Mouse (Mus musculus): ENCODE measurements at regions not wholly inside any gene's neighbourhood (a gene's known extent, or its start where the extent isn't known, plus 50 kb on each side); places are given as distances from the start of the nearest gene placed in this dataset.

DNA sequence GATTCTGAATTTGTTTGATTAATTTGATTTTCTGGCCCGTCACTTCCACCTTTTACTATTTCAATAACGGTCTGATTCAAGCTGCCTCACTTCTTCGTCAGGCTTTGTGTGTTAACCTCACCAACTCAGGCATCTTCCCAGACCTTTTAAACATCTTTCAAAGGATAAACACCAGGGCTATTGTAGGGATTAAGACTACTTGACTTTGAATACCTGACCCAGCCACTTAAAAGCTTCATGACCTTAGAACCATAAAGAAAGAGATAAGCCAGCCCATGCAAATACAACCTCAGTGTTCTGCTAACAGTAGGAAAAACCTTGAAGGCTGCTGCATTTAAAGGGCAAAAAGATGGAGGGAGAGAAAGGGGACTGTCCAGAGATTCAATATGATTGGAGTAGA lies 386.9 kb upstream of the Castor2 start:
- no peak for DNase-seq (ENCODE audit: low read depth, low spot score)

DNA sequence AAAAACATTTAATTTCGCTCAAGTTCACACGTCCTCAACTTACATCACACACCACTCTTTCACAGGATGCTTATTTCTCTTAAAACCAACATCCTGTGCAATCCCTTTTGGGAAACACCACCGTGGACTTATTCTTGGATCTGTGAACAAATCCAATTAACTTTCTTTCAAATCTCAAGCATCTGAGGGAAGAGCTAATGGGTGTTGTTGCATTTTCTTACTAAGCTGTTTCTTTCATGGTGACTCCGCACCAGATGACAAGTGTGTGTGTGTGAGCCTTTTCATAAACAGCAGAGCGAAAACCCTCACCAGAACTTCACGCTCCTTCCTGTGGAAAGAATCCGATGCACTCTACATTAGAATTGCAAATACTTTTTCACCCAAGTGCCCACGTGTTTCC lies 390.6 kb upstream of the Castor2 start:
- DNase-seq (ENCODE audit: low read depth, low spot score): no peak

DNA sequence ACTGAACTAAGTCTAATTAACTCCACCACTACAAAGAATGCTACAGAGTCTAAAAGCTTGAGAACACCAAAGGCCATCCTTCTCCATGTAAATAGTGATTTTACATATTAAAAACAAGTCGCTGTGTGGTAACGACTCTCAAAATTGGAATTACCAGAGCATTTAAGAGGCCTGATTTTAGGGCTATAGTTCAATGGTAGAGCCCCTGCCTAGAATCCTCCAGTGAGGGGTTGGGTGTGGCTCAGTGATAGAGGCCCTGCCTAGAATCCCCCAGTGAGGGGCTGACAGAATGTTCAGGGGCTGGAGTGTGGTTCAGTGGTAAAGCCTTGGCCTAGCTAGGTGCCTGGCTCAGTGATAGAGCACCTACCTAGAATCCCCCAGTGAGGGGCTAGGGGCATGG lies 413.3 kb upstream of the Castor2 start:
- no peak for DNase-seq (ENCODE audit: low read depth, low spot score)

DNA sequence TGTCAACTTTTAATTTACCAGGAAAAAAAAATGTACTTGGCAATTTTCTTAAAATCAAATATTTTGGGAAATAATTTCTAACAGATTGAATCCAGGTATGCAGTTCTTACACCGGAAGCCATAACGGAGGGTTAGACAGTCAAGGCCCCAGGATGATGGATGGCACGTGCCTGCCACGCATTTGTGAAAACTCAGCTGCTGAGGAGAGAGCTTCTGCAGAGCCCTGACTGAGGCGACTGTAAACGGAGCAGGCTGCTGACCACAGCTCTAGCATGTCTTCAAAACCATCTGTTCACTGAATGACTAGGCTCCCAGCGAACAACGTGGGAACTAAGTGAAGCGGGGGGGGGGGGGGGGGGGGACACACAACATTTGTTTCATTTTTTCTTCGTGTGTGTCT lies 416.5 kb upstream of the Castor2 start:
- no peak for DNase-seq (ENCODE audit: low read depth, low spot score)

DNA sequence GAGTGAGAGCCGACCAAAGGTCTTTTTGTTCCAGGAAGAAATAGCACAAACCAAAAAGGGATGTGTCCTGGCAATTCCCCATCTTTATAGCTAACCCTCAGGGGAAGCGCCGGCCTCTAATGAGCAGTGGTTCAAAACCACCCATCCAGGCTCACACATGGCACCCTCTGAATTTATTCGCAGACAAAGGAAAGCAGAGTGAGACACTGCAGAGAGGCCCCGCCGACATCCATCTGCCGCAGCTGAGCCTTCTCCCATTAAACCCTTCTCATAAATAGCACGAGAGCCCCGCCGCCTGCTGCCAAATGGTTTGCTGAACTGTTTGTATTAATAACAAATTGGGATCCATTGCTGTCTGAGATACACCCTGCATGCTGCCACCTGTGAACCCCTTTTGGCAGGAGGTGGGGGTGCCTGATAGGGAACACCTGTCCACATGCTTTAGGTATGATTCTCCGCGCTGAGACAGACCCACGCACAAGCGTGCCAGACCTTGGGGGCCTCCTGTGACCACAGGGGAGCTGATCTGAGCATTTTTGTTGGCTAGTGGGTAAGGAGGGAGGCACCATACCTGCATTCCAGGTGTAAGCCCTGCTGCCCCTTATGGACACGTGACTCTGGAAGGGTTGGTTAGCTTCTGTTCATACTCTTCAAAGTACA lies 422.6 kb upstream of the Castor2 start:
- DNase-seq (ENCODE audit: low read depth, low spot score): no peak

DNA sequence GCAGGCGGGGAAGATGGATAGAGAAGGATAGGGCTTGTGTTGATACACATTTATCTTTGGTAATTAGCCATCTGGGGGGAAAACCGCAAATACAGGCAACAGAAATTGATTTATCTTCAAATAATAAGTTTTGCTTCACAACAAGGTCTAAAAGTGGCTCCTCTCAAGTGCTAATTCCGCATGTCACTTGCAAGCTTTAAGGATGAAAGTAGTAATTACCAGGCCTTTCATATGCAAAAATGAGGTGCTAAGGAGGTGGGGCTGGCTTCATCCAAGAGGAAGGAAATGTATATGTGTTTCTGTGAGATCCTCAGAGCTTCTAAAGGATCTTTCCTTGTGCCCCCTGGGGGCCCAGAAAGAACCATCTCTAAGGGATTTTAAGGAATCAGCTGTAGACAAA lies 423.9 kb upstream of the Castor2 start:
- no peak for DNase-seq (ENCODE audit: low read depth, low spot score)

DNA sequence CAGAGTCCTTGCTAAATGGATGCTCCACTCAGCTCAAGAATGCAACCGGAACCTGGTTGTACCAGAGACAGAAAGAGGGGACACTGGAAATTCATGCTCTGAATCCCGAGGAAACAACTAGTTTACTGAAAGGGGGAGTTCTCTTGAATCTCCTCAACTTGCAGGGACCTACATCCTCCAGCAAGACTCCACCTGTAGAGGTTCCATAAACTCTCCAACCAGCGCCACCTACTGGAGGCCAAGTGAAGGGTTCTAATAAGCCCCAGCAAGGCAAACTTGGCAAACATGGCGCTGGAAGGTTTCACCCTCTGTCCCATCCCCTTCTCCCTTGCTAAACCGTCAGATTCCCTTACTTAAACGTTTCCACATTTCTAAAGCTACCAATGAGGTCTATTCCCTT lies 433.0 kb upstream of the Castor2 start:
- DNase-seq (ENCODE audit: low read depth, low spot score): no peak

DNA sequence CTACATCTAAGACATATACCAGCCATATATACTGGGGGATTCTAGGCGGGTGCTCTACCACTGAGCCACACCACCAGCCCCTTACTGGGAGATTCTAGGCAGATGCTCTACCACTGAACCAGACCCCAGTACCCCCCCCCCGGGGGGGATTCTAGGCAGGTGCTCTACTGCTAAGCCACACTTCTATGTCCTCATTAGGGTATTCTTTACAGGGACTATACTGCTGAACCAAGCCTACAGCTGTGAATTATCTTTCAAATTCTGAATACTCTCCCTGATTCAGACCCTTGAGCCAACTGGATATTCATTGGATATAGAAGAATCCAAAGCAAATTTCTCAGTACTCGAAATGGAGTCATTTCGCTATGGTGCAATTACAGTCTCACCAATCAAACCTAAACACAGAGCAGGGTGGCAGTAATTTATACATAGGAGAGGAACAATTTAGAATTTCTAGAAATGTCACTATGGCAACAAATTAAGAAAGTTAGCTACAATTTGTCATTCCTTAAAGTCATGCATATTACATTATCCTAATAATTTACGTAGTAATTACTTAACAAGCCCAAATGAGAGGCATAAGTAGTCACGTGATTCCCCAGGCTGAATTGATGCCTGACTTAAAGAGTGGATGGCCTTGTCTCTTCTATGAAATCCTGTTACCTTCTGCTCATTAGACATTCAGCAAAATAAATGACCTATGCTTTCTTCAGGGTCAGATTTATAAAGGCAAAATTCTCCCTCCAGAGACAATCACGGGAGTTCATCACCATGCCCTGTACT lies 436.8 kb upstream of the Castor2 start:
- DNase-seq (ENCODE audit: low read depth, low spot score): no peak

DNA sequence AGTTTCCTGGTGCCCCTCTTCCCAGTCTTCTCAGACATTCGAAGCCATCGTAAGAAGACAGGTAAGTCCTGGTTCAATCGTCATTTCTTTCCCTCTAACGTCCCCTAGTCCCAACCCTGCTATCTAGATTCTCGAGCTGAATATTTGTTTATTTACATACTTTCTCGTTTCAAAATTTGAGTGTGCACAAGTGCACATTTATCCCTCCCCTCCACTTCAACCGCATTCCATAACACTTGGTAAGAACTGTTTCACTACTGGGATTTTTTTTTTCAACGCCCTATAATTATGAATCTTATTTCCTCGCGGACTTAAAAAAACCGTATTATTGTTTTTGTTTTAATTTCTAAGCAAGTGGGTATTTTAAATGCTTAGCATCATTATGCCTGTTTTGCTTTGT lies 439.2 kb upstream of the Castor2 start:
- DNase-seq (ENCODE audit: low read depth, low spot score): no peak

DNA sequence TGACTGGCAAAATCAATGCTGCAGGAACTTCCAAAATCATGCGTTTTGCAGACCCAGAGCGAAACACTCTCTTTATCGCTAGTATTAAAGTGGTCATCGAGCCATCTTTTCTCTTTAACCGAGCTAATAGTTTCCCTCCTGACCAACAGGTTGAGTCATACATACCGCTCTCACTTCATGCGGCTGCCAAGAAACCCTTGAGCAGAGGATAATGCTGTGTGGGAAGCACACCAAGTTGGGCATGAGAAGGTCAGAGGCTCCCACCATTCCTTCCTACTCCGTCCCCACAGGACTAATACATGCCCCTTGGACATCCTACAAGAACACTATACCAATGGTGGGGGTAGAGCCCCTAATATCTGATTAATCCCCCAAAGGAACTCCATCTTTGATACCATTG lies 442.7 kb upstream of the Castor2 start:
- DNase-seq (ENCODE audit: low read depth, low spot score): no peak

DNA sequence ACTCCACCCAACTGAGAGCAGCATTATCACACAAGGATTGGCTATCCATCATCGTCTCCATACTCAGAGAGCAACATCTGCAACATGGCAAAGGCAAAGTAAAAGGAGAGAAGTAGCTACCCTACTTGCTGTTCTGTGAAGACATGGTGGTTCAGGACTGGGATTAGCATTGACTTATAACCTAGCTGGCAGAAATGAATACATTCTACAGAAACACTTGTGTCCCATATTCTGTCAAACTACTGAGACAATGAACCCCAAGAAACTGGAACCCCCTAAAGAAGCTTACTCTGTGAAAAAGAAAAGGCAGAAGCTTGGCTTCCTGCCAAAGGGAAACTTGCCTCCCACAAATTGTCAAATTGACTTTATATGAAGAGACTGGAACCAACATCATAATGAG lies 446.1 kb upstream of the Castor2 start:
- DNase-seq (ENCODE audit: low read depth, low spot score): no peak

DNA sequence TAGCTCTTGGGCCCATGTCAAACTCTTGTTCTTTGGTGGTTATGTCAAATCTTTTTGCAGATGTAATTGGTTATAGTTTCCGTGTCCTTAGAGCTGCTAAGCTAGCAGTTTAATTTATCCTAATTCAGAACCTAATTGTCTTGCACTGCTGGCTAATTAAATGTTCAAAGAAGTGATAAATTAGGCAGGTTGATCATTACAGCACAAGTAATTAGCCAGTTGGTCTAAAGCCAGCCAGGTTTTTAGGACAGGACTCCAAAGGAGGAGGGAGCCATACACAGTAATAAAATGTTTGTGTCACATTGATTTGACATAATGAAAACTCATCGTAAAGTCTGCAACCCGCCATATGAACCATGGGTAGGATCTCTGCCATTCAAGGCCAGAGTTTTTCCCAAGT lies 449.3 kb upstream of the Castor2 start:
- no peak for DNase-seq (ENCODE audit: low read depth, low spot score)

DNA sequence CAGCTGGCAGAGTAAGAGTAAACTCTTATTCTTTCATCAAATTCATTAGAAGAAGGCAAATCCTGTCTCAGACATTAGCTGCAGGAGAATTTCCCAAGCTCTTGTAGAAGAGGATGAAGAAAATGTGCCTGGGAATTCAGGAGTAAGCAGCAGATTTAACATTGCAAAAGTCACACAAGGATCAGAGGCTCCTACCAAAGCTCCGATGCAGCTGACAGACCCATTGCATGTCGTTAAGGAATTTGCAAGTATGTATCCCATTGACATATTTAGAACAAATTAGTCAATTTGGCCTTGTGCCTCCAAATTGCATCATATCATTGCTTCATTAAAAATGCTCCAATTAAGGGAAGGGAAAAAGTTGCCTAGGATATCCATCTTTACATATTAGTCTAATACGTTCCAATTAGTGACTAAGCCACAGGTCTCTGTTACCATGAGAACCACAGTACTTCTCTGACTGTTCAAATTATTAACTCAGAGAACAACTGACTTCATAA lies 453.8 kb upstream of the Castor2 start:
- DNase-seq (ENCODE audit: low read depth, low spot score): no peak

DNA sequence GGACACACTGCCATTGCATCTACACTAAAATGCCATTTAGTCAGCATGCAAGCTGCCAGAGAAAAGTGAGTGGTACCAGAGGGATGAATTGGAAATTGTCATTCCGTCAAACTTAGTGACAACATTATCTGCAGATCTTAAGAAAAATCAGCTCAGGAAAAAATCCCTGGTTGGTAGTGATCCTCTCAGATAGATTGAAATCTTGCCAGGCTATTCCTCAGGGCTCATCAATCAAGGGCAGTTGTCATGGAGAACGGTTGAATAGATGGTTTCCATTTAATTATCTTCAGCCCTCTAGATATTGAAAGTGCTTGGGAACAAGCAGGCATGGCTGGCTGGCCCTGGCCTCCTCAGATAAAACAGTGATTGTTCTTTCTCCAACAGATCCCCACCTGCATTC lies 456.2 kb upstream of the Castor2 start:
- DNase-seq (ENCODE audit: low read depth, low spot score): no peak

DNA sequence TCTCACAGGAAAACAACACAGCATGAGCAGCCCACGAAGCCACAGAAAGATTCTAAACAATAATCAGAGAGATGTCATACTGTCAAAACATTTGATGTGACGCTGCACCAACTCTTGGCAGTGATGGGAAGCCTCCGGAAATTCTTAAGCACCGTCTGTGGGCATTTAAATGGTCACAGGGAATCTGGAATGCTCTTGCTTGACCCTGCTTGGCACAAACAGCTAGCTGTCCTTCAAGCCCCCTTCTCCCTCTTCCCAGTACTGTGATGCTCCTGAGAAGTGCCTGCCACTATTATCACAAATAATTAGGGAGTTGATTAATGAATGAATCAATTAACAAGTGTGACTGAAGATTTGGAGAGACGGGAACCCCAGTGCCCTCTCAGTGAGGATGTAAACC lies 465.0 kb upstream of the Castor2 start:
- no peak for DNase-seq (ENCODE audit: low read depth, low spot score)

DNA sequence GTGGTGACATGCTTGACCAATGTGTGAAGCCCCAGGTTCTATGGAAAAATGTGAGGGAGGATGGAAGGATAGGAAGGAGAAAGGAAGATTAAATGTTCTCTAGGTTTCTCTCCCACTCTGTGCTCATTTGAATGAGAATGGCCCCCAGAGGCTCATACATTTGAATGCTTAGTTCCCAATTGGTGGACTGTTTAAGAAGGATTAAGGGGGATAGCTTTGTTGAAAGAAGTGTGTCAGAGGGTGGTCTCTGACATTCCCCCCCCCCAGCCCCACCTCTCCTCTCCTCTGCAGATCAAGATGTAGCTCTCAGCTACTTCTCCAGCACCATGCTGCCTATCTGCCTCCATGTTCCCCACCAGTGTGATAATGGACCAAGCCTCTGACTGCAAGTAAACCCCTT lies 467.7 kb upstream of the Castor2 start:
- DNase-seq (ENCODE audit: low read depth, low spot score): no peak

DNA sequence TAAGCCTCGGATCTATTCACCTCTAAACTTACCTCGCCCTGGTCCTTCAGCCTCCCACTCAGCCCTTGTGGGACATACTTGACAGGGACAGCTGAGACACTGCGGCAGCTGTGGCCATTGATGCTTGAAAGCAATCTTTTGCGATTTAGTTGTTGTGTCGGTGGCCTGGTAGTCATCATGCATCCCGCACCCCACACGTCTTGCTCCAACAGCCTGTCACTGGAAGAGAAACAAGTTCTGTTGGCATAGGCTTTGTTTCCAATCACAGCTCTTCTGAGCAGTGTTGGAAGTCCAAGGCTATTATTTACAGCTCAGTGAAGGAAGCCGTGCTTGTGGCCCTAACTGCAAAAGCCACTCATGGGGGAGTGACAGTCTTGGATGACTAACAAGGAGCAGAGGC lies 480.2 kb upstream of the Castor2 start:
- no peak for DNase-seq (ENCODE audit: low read depth, low spot score)

DNA sequence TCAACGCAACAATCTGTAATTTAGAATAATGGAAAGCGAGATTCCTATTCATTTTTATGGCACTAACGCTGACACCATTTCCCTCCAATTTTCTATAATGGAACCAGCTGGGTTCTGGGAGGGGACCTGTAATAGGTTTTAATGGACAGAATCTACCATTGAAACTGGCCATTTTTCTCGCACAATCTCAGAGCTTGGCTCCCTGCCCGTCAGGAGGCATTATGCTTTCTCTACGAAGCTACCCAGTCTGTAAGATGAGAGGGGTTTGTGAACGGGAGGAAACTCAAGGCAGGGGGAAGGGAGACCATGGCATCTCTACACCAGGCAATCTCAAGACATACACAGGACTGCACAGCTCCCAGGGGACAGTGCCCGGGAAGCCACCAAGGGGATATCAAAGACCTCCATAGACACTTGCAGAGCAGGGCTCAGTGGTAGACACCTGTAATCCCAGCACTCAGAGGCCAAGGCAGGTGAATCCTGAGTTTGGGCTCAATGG lies 498.2 kb upstream of the Castor2 start:
- no peak for DNase-seq (ENCODE audit: low read depth, low spot score)

DNA sequence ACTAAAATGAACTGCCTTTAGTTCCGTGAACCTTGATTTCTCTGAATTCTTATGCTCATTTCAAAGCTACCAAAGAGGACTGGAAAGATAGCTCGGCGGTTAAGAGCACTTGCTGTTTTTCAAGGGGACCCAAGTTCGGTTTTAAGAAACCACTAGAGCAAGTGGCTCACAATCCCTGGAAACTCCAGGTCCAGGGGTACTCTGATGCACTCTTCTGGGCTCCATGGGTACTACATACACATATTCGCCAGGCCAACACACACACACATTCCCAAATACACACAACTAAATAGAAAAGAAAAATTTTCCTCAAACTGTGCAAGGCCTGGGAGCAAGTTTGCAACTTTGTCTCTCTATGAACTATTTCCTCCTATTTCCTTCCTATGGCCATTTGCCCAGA lies 498.9 kb upstream of the Castor2 start:
- DNase-seq (ENCODE audit: low read depth, low spot score): no peak

DNA sequence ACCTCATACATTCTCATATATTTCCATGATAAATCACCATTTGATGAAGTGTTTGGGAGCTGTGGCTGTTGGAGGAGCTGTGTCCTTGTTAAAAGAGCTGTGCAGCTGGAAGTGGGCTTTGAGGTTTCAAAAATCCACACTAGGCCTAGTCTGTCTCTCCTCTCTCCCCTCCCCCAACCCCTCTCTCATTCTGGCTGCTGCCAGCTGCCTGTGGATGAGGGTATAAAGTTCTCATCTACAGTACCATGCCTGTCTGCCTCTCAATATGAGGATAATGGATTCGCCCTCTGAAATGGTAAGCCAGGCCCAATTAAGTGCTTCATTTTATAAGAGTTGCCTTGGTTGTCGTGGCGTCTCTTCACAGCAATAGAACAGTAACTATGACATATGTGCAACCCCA lies 501.4 kb upstream of the Castor2 start:
- DNase-seq (ENCODE audit: low read depth, low spot score): no peak

DNA sequence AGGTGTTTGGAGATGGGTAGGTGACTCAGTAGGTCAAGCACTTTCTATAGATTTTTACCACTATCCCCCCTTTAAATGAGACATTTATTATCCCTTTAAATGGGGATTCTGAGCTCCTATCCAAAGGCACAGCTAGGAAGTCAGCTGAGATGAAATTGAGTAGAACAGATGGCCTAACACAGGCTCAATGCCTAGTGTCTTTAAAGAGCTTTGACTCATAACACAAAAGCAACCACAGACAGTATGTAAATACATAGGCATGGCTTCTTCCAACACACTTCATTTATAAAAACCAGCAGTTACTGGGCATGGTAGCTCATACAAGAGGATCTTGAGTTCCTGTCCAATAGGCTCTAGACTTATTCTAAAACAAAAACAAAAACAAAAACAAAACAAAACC lies 513.0 kb upstream of the Castor2 start:
- DNase-seq (ENCODE audit: low read depth, low spot score): no peak

DNA sequence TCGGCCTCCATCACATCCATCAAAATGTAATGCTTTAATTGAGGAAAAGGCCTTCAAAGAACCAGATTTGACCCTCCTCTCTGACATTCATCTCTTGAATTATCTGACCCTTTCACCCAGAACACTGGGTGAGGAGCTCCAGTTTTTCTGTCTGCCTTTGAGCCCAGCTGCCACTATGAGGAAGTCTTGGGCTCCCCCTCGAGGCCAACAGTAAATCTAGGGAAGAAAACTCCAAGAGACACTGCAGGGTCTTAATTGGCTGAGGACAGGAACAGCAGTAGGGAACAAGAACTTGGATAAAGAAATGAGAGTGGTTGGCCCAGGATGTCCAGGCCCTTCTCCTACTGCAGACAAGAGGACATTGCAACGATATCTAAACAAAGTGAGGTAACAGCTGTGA lies 514.3 kb upstream of the Castor2 start:
- DNase-seq (ENCODE audit: low read depth, low spot score): no peak

DNA sequence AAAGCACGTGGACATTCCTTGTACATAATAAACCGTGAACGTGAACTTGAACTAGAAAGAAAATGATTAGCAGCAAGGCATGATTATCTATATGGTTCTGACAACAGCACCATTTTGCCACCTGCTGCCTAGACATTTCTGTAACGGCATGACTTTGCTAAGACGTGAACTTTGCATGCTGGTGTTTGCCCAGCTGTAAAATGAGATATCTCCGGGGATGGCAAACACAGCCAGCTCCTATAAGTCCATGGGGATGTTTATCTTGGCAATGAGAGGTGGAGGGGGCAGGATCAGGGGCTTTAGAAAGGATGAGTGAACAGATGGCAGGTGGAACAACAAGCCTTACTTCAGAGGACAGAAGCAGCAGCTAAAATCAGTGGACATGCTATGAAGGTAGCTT lies 522.9 kb upstream of the Castor2 start:
- no peak for DNase-seq (ENCODE audit: low read depth, low spot score)
